ENCODE assay signal across 47 mouse cellular contexts in the genomic region with DNA sequence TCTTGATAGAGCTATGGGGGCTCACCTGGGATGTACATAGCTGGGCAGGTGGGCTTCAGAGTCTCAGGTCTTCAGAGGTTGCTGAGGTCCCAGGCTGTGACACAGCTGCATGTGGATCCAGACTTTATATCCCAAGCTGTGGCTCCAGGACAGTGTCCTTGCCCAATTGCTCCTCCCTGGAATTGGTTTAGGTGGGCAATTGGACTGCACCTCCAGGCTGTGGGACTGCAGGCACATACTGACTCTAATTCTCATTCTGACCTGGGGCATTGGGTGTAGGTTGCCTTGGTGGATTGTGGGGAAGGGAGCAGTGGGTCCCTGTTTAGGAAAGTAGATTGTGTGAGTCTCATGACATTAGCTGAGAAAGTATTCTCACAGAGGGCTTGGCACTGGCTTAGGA. TPM values are rescaled to one million over a fixed set of nuclear protein-coding genes. Genes with fewer than 3 reads are reported as not detected.
"Had no signal": no experiment of that assay in that cellular context is flagged by ENCODE, and none has a peak within 500 bp of the region (broad histone marks: within the 10 kb centered on the region; RNA-seq: fewer than 3 reads in every experiment).

BC051665 (minus strand) TSS at position 101 of the 400 bp plus-strand sequence.

- H3K4me3 ChIP-seq: limb, embryonic 10.5 days; limb, embryonic 12.5 days; limb, embryonic 13.5 days; limb, embryonic 15.5 days; liver, embryonic 12.5 days; liver, embryonic 13.5 days; liver, embryonic 15.5 days; lung, embryonic 15.5 days; megakaryocyte, embryonic 14.5 days; midbrain, embryonic 10.5 days; midbrain, embryonic 12.5 days; midbrain, embryonic 13.5 days; midbrain, embryonic 15.5 days; myocyte; neural tube, embryonic 12.5 days had no signal

- H3K36me3 ChIP-seq: limb, embryonic 10.5 days; limb, embryonic 12.5 days; limb, embryonic 13.5 days; limb, embryonic 15.5 days; liver, embryonic 12.5 days; liver, embryonic 13.5 days; liver, embryonic 15.5 days; lung, embryonic 15.5 days; midbrain, embryonic 10.5 days; midbrain, embryonic 12.5 days; midbrain, embryonic 13.5 days; midbrain, embryonic 15.5 days; neural tube, embryonic 12.5 days had no signal

- H3K27me3 ChIP-seq: limb, embryonic 12.5 days; limb, embryonic 13.5 days; limb, embryonic 15.5 days; liver, embryonic 12.5 days; liver, embryonic 13.5 days; liver, embryonic 15.5 days; lung, embryonic 15.5 days; megakaryocyte, embryonic 14.5 days; midbrain, embryonic 12.5 days; midbrain, embryonic 13.5 days; midbrain, embryonic 15.5 days; neural tube, embryonic 12.5 days had no signal

- H3K4me1 ChIP-seq: limb, embryonic 10.5 days; limb, embryonic 12.5 days; limb, embryonic 13.5 days; limb, embryonic 15.5 days; liver, embryonic 12.5 days; liver, embryonic 13.5 days; liver, embryonic 15.5 days; lung, embryonic 15.5 days; midbrain, embryonic 10.5 days; midbrain, embryonic 12.5 days; midbrain, embryonic 13.5 days; midbrain, embryonic 15.5 days; neural tube, embryonic 12.5 days had no signal

- DNase-seq: left cerebral cortex, postnatal 4 days; liver; liver, embryonic 13.5 days; liver, postnatal 0 days; lung, adult 18-20 months; lung, adult 2 months; lung, embryonic 14.5 days; lung, postnatal 10 days; lung, postnatal 14 days; lung, postnatal 36 days; lung, postnatal 4 days; midbrain, embryonic 14.5 days had no signal

- H3K9me3 ChIP-seq: limb, embryonic 10.5 days; limb, embryonic 12.5 days; limb, embryonic 13.5 days; limb, embryonic 15.5 days; liver, embryonic 12.5 days; liver, embryonic 13.5 days; liver, embryonic 15.5 days; lung, embryonic 15.5 days; megakaryocyte, embryonic 14.5 days; midbrain, embryonic 10.5 days; midbrain, embryonic 12.5 days; midbrain, embryonic 13.5 days; midbrain, embryonic 15.5 days; neural tube, embryonic 12.5 days had no signal

- H3K9ac ChIP-seq: limb, embryonic 12.5 days; limb, embryonic 13.5 days; limb, embryonic 15.5 days; liver, embryonic 12.5 days; liver, embryonic 13.5 days; liver, embryonic 14.5 days; liver, embryonic 15.5 days; liver, postnatal 0 days; lung, embryonic 14.5 days; lung, embryonic 15.5 days; midbrain, embryonic 12.5 days; midbrain, embryonic 13.5 days; midbrain, embryonic 15.5 days; neural tube, embryonic 12.5 days had no signal

- H3K27ac ChIP-seq: limb, embryonic 10.5 days; limb, embryonic 12.5 days; limb, embryonic 13.5 days; limb, embryonic 15.5 days; liver, embryonic 12.5 days; liver, embryonic 13.5 days; liver, embryonic 14.5 days; liver, embryonic 15.5 days; lung, embryonic 15.5 days; macrophage; midbrain, embryonic 10.5 days; midbrain, embryonic 12.5 days; midbrain, embryonic 13.5 days; midbrain, embryonic 15.5 days; neural tube, embryonic 12.5 days had no signal

RNA-seq across cellular contexts. Expression of gene BC051665, which starts in this region (rescaled TPM):
- total RNA-seq: left cerebral cortex, postnatal 10 days; left cerebral cortex, postnatal 14 days; left cerebral cortex, postnatal 25 days; left cerebral cortex, postnatal 36 days; left cerebral cortex, postnatal 4 days; liver, adult 2 months; megakaryocyte progenitor cell, adult 5-6 weeks; megakaryocyte, adult 5-6 weeks; megakaryocyte-erythroid progenitor cell, adult 5-6 weeks; midbrain, postnatal 0 days; monocyte, adult 5-6 weeks had no signal
- polyA plus RNA-seq: limb, embryonic 10.5 days; limb, embryonic 11.5 days; limb, embryonic 12.5 days; limb, embryonic 13.5 days; limb, embryonic 14.5 days; limb, embryonic 15.5 days; liver, adult 2 months; liver, embryonic 11.5 days; liver, embryonic 12.5 days; liver, embryonic 13.5 days; liver, embryonic 14.5 days; liver, embryonic 15.5 days; liver, embryonic 16.5 days; liver, postnatal 0 days; lung, adult 2 months; lung, embryonic 14.5 days; lung, embryonic 15.5 days; lung, embryonic 16.5 days; lung, postnatal 0 days; macrophage; midbrain, embryonic 10.5 days; midbrain, embryonic 11.5 days; midbrain, embryonic 12.5 days; midbrain, embryonic 13.5 days; midbrain, embryonic 14.5 days; midbrain, embryonic 15.5 days; midbrain, embryonic 16.5 days; midbrain, postnatal 0 days; myocyte; neural tube, embryonic 11.5 days; neural tube, embryonic 12.5 days had no signal
